21 mouse cellular contexts compared by ENCODE assay signal in the genomic region with DNA sequence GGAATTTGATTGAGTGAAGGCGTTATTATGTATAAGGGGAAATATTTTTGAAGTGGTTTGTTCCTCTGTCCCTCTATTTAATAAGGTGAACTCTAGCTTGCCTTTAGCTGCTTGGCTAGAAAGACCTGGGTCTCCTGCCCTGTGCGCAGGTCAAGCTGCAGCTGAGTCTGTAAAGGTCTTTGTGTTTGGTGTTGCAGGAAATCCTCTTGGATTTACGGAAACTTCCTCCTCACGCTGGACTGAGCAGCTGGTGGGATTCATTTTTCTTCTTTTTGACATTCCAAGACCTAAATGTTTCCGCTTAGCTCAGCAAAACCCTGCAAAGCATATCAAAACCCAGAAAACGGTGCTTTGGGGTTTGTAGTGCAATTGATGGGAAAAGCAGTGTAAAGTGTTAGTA.
DNase-seq lines count a peak whose midpoint lies in the region; ATAC-seq and TF ChIP-seq lines count a peak whose summit lies in the region.
"Had no signal": no experiment of that assay in that cellular context is flagged by ENCODE, and none has a peak within 500 bp of the region (broad histone marks: within the 10 kb centered on the region; RNA-seq: fewer than 3 reads in every experiment).

No protein-coding gene starts in this region.

- no peaks in the 10 kb centered on the region for H3K27me3 ChIP-seq in liver, postnatal 0 days (ENCODE audit: insufficient read depth, low read length)
- no peaks in the 10 kb centered on the region for H3K27me3 ChIP-seq in limb, embryonic 14.5 days (ENCODE audit: control insufficient read depth, insufficient read depth, low read length)
- H3K27me3 ChIP-seq: hindbrain, embryonic 15.5 days; intestine, embryonic 15.5 days; liver, embryonic 12.5 days; megakaryocyte, embryonic 14.5 days had no signal

- peak; percentile 24 for DNase-seq in adrenal gland, adult 2 months
- DNase-seq in adrenal gland, postnatal 10 days: no peak
- no peak for DNase-seq in liver, postnatal 0 days
- DNase-seq in liver: no peak
- DNase-seq in kidney, postnatal 10 days: peak; percentile 42
- DNase-seq in limb, embryonic 14.5 days (ENCODE audit: low spot score): peak; percentile 37
- no peak for DNase-seq in heart, postnatal 10 days
- DNase-seq in left cerebral cortex, adult 11 months (ENCODE audit: low spot score): no peak
- DNase-seq: cerebellum, adult 2 months; cerebellum, postnatal 36 days; gastrocnemius, postnatal 10 days; heart, postnatal 4 days; lung, postnatal 10 days; retina, postnatal 1 day had no signal

- no peaks in the 10 kb centered on the region for H3K36me3 ChIP-seq in liver, postnatal 0 days (replicated peaks; ENCODE audit: insufficient read depth, low read length)
- no peaks in the 10 kb centered on the region for H3K36me3 ChIP-seq in limb, embryonic 14.5 days (ENCODE audit: control insufficient read depth, insufficient read depth, low read length)
- H3K36me3 ChIP-seq: G1E; hindbrain, embryonic 15.5 days; intestine, embryonic 15.5 days; liver, embryonic 12.5 days had no signal

- no peak for ATAC-seq in liver, postnatal 0 days
- ATAC-seq in limb, embryonic 14.5 days (ENCODE audit: low FRiP score, low read depth): no peak
- ATAC-seq: CD4-positive, CD25-positive, alpha-beta regulatory T cell, adult 4 months; forebrain, embryonic 14.5 days; intestine, embryonic 15.5 days; liver, embryonic 12.5 days had no signal

- no peak overlapping the region for H3K27ac ChIP-seq in liver, postnatal 0 days (ENCODE audit: low read depth)
- no peak overlapping the region for H3K27ac ChIP-seq in limb, embryonic 14.5 days (replicated peaks; ENCODE audit: low read depth, low read length)
- H3K27ac ChIP-seq: hindbrain, embryonic 15.5 days; intestine, embryonic 15.5 days; liver, embryonic 12.5 days had no signal

- 44% methylated on average over 6 of the region's 6 CpGs for WGBS in liver, postnatal 0 days (ENCODE audit: insufficient replicate concordance)
- 35% methylated on average over 6 of the region's 6 CpGs for WGBS in limb, embryonic 14.5 days

- TF ChIP-seq EP300 in liver, postnatal 0 days (IDR thresholded peaks at IDR 0.05; ENCODE audit: low read depth): peak; percentile 18; the same call in 1 of the 2 replicates

- no peak for TF ChIP-seq CTCF in liver, postnatal 0 days (IDR thresholded peaks at IDR 0.05; ENCODE audit: low read depth)

- H3K9me3 ChIP-seq in liver, postnatal 0 days (ENCODE audit: low read length): no peaks in the 10 kb centered on the region
- H3K9me3 ChIP-seq in limb, embryonic 14.5 days (ENCODE audit: control insufficient read depth, low read length): no peaks in the 10 kb centered on the region
- H3K9me3 ChIP-seq: hindbrain, embryonic 15.5 days; intestine, embryonic 15.5 days; liver, embryonic 12.5 days; megakaryocyte, embryonic 14.5 days had no signal

- intact Hi-C loops in heart, postnatal 10 days (cut with DNase I): no loop called here

- no peak for TF ChIP-seq POLR2A in limb, embryonic 14.5 days (IDR thresholded peaks at IDR 0.05; ENCODE audit: borderline replicate concordance, extremely low read depth, insufficient read depth, insufficient read length)

- no peak overlapping the region for H3K4me3 ChIP-seq in liver, postnatal 0 days (ENCODE audit: low read depth, low read length)
- H3K4me3 ChIP-seq in limb, embryonic 14.5 days (replicated peaks; ENCODE audit: low read length): no peak overlapping the region
- H3K4me3 ChIP-seq: hindbrain, embryonic 15.5 days; intestine, embryonic 15.5 days; liver, embryonic 12.5 days; megakaryocyte, embryonic 14.5 days had no signal

- H3K4me2 ChIP-seq in liver, postnatal 0 days (ENCODE audit: low read depth, low read length): no peak overlapping the region
- H3K4me2 ChIP-seq in limb, embryonic 14.5 days (replicated peaks; ENCODE audit: low read depth, low read length, severe bottlenecking): 0 out of 2 replicates have a peak overlapping the region, but pooled peaks have one; percentile 5
- H3K4me2 ChIP-seq: hindbrain, embryonic 15.5 days; intestine, embryonic 15.5 days; liver, embryonic 12.5 days had no signal

- no peak overlapping the region for H3K9ac ChIP-seq in liver, postnatal 0 days (replicated peaks)
- H3K9ac ChIP-seq in limb, embryonic 14.5 days (ENCODE audit: low read depth, low read length, severe bottlenecking): no peak overlapping the region
- H3K9ac ChIP-seq: hindbrain, embryonic 15.5 days; intestine, embryonic 15.5 days; liver, embryonic 12.5 days had no signal

- no peaks in the 10 kb centered on the region for H3K4me1 ChIP-seq in liver, postnatal 0 days (ENCODE audit: insufficient read depth)
- H3K4me1 ChIP-seq in limb, embryonic 14.5 days (ENCODE audit: control insufficient read depth, insufficient read depth, low read length): peaks cover 15% of the 10 kb centered on the region
- H3K4me1 ChIP-seq: liver, embryonic 12.5 days had no signal

Comparison
In these comparisons a context has a peak if more than half of its experiments do, and no peak if none do; other contexts are left out.
1. DNase-seq: peak in adrenal gland, adult 2 months (single experiment), kidney, postnatal 10 days (single experiment) and limb, embryonic 14.5 days (single experiment); none in adrenal gland, postnatal 10 days (single experiment), liver, postnatal 0 days (single experiment), liver (single experiment), heart, postnatal 10 days (0 of 2) and left cerebral cortex, adult 11 months (single experiment).